Mouse (Mus musculus): ENCODE results near the gene Ms4a6c.
"Not testable (repeated sequence)": the region's sequence is repeated elsewhere in the genome, so short reads cannot be mapped to it uniquely, and the experiment has no call there.

DNA sequence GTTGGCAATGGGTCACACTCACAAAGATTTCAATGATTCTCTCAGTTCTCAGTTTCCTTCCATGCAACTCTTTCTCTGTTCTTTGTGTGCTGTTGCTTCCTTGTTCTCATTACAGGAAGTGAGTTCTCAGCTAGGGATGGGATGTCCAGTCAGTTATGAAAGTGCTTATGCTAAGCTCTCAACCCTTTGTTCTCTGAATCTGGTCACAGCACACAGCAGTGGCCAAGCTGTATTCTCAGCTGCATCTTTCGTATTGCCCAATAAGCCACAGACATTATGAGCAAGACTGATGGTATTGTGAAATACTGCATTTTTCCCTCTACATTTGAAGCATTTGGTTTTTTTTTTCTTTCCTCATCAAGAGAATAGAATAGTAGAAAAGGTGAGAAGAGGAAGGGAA is 38.0 kb upstream of the Ms4a6c start:
- not testable (repeated sequence) for TF ChIP-seq CTCF (IDR thresholded peaks at IDR 0.05; ENCODE audit: control insufficient read depth, insufficient read depth, insufficient replicate concordance, low read depth, low read length); POLR2A (IDR thresholded peaks at IDR 0.05; ENCODE audit: control insufficient read depth, low read depth, low read length)
